Mouse (Mus musculus) hindlimb bud, embryonic 11.5 days (tissue): ENCODE measurements around the gene Ell2.
"Not testable (repeated sequence)": the region's sequence is repeated elsewhere in the genome, so short reads cannot be mapped to it uniquely, and the experiment has no call there.

ENCODE experiments used
- DNase-seq: peaks from one replicate; pipeline ENCODE4 v3.0.0-alpha.2; 2012; ENCODE audit warnings: low read depth, low spot score; ENCODE audit errors: extremely low spot score

The Ell2 gene

DNA sequence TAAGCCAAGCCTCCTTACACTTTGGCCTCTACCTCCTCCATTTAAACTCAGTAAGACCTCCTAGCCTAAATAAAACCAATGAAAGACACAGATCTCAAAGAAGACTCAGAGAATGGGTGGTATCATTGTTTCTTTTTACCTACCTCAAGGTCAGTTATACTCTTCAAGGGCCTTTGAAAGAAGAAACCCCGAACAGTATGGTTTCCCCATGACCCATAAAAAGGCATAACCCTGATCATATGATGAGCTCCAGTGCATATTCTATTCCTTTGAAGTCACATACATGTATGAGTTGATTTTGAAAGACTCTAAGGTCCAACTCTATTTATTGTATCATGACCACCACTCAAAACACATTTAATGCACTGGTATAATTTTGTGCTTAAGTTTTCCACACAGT, at the start of gene Ell2:
Ell2 (plus strand) TSS at position 301 of the 400 bp plus-strand sequence.
- DNase-seq: no peak

- DNase-seq: no peak
Measured at GRCm38 (mm10) chr13:75685438-75685837, 21.1 kb upstream of the Ell2 start.

DNA sequence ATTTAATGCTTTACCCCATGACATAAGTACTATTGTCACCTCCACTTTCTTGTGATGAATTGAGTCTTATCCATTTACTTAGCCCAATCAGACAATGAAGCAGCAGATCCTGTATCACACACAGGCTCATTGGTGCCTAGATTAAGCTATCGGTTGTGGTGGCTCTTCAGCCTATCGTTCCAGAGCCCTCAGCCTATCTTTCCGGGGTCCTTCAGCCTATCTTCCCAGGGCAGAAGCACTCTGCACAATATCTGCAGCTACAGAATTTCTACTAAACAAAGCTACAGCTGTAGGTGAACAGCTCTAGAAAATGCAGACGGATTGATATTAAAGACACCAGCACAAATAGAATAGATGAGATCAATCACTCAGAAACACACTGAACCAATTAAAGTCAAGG, 19.6 kb upstream of the Ell2 start:
- DNase-seq: no peak

GRCm38 (mm10) chr13:75691625-75692024, 14.9 kb upstream of the Ell2 start:
- DNase-seq: no peak

GRCm38 (mm10) chr13:75693081-75693480, 13.5 kb upstream of the Ell2 start:
- DNase-seq: no peak

- DNase-seq: no peak
Measured at GRCm38 (mm10) chr13:75702814-75703213, 3.7 kb upstream of the Ell2 start.

DNA sequence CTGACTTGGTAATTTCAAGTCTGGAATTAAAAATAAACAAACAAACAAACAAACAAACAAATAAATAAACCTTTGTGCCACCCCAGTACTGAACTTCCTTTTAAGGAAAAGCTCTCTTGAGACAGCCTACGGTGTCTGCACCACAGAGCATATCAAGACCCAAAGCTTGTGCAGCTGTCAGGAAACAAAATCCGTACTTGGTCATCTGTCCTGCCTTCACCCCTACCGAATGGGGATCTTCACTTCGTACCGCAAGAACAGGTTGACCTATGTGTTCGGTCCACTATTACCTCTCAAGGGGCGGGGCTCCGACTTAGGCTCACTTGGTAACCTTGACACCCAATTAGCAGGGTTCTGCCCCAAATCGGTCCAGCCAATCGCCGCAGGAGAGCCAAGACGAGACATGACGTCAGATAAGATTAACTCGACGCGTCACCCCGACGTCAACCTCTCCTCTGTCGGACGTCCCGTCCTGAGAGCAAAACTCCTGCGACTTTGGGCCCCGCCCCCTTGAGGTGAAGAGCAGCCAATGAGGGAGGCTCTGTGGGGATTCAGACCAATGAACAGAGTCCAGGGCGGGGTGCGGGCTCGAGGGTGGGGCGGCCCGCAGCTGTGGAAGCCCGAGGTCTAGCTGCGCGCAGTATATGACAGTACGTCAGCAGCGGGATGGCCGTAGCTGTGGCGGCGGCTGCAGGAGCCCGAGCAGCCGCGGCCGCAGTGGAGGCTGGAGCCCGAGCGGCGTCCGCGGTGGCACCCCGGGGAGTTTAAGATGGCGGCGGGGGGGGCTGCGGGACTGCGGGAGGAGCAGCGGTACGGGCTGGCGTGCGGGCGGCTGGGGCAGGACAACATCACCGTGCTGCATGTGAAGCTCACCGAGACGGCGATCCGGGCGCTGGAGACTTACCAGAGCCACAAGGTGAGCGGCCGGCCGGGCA, 592 bp downstream of the Ell2 start:
- DNase-seq: peak; percentile 58

GRCm38 (mm10) chr13:75707821-75708636, 1.5 kb downstream of the Ell2 start:
- no peak for DNase-seq

GRCm38 (mm10) chr13:75708637-75709002, 2.1 kb downstream of the Ell2 start:
- DNase-seq: no peak

DNA sequence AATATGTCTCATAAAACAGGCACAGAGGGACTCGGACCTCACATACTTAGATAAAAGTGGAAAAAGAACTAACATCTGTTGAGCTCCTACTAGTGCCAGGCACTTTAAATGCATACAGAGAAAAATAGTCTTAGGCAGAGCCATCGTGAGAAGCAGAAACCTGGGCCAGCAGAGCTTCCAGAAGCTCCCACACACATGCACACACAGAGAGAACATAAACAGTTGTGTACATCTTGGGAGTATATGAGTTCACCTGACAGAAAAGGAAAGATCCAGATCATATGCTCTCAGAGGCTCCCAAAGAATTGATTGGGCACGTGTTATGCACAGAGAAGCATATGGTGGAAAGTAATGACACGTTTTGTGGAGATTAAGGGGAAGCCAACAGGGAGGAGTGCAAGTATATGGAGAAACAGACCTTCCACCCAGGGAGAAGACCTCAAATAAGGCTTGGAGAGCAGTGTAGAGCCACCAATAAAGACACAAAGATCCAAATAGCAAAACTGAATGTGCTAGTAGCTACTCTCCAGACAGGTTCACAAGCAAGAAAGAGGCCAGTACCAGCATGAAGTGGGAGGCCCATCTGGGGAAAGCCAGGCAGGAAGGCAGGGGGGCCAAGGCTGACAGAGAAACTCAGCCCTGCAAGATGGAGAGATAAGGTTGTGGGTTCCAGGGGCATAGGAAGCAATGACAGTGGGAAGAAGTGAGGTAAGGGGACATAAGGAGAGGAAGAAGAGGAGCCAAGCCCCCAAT, 2.6 kb downstream of the Ell2 start:
- DNase-seq: no peak

DNA sequence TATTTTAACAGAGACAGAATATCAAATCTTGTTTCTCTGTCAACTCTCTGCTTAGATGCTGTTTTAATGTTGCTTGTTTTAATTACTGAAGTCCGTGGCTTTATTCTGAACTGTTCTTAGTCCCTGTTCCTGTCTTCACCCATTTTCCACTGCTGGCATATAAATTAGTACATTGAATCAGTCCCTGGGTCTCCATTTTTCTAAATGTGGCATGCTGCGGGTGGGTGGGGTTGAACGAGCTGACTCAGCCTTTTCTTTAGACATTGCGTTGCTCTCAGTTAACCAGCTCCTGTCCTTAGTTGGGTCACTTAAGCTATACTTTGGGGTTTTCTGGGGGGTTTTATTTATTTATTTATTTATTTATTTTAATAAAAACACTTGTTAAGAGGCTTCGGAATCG, 3.6 kb downstream of the Ell2 start:
- no peak for DNase-seq

DNA sequence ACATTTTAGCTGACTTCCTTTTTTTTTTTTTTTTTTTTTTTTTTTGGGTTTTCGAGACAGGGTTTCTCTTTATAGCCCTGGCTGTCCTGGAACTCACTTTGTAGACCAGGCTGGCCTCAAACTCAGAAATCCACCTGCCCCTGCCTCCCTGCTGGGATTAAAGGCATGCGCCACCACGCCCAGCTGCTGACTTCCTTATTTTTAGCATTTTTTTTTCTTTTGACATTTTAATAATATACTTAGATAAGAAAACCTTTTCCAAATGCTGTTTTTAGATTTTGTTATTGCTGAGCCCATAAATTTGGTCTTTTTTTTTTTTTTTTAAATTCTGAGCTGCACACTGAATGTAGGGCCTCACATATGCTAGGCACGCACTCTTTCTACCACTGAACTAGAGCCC, 5.0 kb downstream of the Ell2 start:
- not testable (repeated sequence) for DNase-seq

GRCm38 (mm10) chr13:75712544-75712943, 6.0 kb downstream of the Ell2 start:
- not testable (repeated sequence) for DNase-seq

DNA sequence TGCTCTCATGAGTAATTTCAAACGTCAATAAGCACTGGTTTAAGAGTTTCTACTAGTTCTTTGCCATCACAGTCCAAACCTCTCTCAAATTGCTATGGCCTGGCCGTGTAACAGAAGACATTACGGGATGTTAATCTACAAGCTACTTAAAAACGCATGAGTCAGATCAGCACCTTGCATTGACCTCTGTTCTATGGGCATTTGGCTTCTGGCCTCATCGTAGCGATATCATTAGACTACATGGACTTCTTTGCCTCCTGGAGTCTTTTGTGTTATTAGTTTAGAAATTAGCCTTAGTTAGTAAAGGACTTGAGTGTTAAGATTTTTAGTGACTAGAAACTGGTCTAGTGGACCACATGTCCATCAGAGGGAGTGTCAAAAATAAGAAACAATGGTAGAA, 7.8 kb downstream of the Ell2 start:
- DNase-seq: no peak

DNA sequence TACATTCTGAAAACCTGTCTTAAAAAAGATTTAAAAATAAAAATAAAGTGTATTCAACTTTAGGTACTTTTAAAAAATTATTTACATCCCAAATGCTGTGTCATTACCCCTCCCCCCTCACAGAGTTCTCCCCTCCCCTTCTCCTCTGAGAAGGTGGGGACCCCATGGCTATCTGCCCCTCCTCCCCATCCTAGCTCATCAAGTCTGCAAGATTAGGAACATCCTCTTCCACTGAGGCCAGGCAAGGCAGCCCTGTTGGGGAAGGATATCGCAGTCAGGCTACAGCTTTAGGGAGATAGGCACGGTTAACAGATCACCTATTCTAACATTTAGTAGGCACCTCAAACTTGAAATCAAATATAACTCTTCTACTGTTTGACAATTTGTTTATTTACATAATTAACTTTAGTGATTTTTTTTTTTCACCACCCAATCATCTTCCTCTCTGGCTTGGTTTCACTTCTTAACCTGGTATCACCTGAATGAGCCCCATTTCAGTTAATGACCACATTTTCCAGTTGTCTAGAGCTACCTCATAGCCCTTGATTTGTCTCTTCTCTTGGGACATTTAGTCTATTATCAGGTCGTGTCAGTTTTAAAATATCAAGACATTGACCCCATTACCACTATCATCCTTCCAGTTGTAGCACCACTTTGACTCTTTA, 11.2 kb downstream of the Ell2 start:
- no peak for DNase-seq

DNA sequence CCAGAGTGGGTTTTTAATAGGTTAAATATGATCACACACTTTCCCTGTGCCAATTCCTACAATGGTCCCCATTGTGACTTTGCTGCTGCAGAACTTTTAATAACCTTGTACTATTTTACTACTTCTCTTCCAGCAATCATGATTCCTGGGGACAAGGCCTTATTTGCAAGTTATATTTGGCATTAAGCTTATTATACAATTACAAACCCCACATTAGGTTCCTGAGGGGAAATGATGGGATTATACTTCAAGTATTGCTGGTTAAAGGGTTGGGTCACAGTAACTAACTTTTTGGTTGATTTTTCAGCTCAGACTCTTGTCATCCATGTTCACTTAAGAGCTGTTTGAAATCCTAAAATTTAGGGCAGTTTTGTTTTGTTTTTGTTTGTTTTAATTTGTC, 11.8 kb downstream of the Ell2 start:
- no peak for DNase-seq

DNA sequence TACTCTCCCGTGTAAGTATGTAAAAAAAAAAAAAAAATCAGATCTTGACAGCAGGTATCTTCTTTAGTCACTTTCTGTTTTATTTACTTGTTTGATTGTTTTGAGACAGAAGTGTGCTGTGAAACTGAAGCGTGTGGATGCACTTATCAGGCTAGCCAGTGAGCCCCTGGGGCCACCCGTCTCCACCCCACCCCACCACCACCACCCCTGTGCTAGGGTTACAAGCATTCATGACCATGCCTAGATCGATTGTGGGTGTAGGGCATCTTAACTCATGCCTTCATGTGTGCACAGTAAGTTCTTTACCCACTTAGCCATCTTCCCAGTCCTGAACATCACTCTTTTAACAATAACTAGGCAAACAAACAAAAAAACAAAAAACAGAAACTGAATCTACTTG, 13.1 kb downstream of the Ell2 start:
- DNase-seq: no peak

- no peak for DNase-seq
Measured at GRCm38 (mm10) chr13:75726569-75727373, 20.2 kb downstream of the Ell2 start.

DNA sequence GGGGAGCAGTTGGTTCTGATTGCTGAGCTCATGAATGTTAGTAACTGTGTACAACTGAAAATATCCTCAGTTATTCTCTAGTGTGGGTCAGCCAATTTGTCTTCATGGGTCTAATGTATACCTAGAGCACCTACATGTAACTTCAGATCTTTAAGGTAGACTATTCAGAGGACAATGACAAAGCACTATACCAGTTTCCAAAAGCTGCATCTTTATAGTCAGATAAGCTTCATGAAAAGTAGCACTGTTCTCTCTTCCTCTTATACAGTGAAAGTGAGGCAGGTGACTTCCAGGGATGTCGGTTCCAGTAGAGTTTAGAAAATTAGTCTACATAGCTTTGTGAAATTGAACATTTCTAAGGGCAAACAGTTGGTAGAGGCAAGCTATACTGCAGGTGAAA, 21.4 kb downstream of the Ell2 start:
- DNase-seq: no peak

DNA sequence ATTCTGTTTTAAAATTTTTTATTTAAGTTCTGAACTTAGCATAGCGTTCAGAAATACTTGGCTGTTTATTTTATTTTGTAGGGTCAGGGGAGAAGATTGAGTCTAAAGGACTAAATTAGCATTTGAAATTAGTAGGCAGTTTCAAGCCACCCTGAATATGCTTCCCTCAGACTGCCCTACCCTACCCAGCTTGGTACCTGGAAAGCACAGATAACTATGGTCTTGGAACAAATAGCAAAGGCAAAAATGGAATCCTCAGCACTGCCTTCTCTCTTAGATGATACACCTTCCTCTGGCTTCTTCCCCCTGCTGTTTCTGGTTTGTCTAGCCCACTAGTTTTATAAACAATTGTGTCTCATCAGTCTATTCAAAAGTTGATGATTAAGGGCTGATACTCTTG, 23.3 kb downstream of the Ell2 start:
- DNase-seq: no peak
